Mouse (Mus musculus) thymus, adult 2 months (tissue): Measurements from ENCODE around the gene Olfr876. TPM values are rescaled to one million over a fixed set of nuclear protein-coding genes. Genes with fewer than 3 reads are reported as not detected.

Experiments used
- DNase-seq: peaks from one replicate; pipeline ENCODE4 v3.0.0; 2021
- H3K27ac ChIP-seq: fragments of 200-500 bp; 2 replicates; pipeline ENCODE4 v1.5.1; 2012; ENCODE audit warnings: low read length, control low read depth; ENCODE audit not compliant: control insufficient read depth, insufficient read depth
- H3K27me3 ChIP-seq: fragments of 200-500 bp; 2 replicates; pipeline ENCODE4 v1.6.1; 2012; ENCODE audit warnings: mild to moderate bottlenecking, low read length, moderate library complexity, mixed read lengths; ENCODE audit not compliant: control insufficient read depth, insufficient read depth
- H3K36me3 ChIP-seq: fragments of 200-500 bp; 2 replicates; pipeline ENCODE4 v1.6.1; 2012; ENCODE audit warnings: mild to moderate bottlenecking, low read length, moderate library complexity; ENCODE audit not compliant: control insufficient read depth, insufficient read depth
- H3K4me1 ChIP-seq: fragments of 200-500 bp; replicated peaks from 2 replicates; pipeline ENCODE4 v1.6.1; 2012; ENCODE audit warnings: low read length; ENCODE audit not compliant: control insufficient read depth, insufficient read depth
- H3K4me3 ChIP-seq: fragments of 200-500 bp; 2 replicates; pipeline ENCODE4 v1.5.1; 2012; ENCODE audit warnings: mild to moderate bottlenecking, low read length, control low read depth, moderate library complexity; ENCODE audit not compliant: control insufficient read depth, insufficient read depth
- CTCF ChIP-seq: fragments of 200-500 bp; IDR thresholded peaks from 2 replicates; pipeline ENCODE4 v1.5.1; 2012; ENCODE audit warnings: mild to moderate bottlenecking, control low read depth, low read length, moderate library complexity, borderline replicate concordance; ENCODE audit not compliant: control insufficient read depth, poor library complexity, insufficient read depth; ENCODE audit errors: extremely low read depth
- POLR2A ChIP-seq: fragments of 200-500 bp; IDR thresholded peaks from 2 replicates; pipeline ENCODE4 v1.6.1; 2012; ENCODE audit warnings: mild to moderate bottlenecking, low read length, control low read depth, moderate library complexity; ENCODE audit not compliant: control insufficient read depth, poor library complexity, insufficient read depth; ENCODE audit errors: extremely low read depth
- WGBS: fragments of 180-500 bp; shearing (Covaris S2); methylation state at CpG from one replicate; pipeline ENCODE4 v1.1.7; 2018; 5-methylcytosine and 5-hydroxymethylcytosine counted together
- polyA plus RNA-seq: library from polyadenylated mRNA; depleted of rRNA; stranded (reverse); fragments of >200 nt; gene quantifications from 2 replicates; pipeline ENCODE4 v1.2.3, GENCODE M21; 2012

The Olfr876 gene
- polyA plus RNA-seq, 1 experiment: not detected

GRCm38 (mm10) chr9:37786411-37786810 lies 16.4 kb upstream of the Olfr876 start:
- no peaks in the 10 kb centered on the region for H3K27me3 ChIP-seq
- no peak overlapping the region for H3K27ac ChIP-seq
- 61% methylated on average over 2 of the region's 2 CpGs for WGBS
- no peaks in the 10 kb centered on the region for H3K4me1 ChIP-seq
- no peak overlapping the region for H3K4me3 ChIP-seq
- no peaks in the 10 kb centered on the region for H3K36me3 ChIP-seq
- no peak for TF ChIP-seq CTCF
- TF ChIP-seq POLR2A: no peak
- no peak for DNase-seq

- no peak for TF ChIP-seq POLR2A
- no peak for TF ChIP-seq CTCF
- Histone ChIP-seq H3K36me3 (no peaks in the 10 kb centered on the region), H3K27ac (no peak overlapping the region), H3K4me3 (no peak overlapping the region), H3K27me3 (no peaks in the 10 kb centered on the region), H3K4me1 (no peaks in the 10 kb centered on the region)
- no peak for DNase-seq
- 93% methylated on average over 4 of the region's 4 CpGs for WGBS
Measured at GRCm38 (mm10) chr9:37802055-37802454, 776 bp upstream of the Olfr876 start.

GRCm38 (mm10) chr9:37807235-37807634 lies 4.4 kb downstream of the Olfr876 start:
- Histone ChIP-seq H3K27ac (no peak overlapping the region), H3K4me1 (no peaks in the 10 kb centered on the region), H3K36me3 (no peaks in the 10 kb centered on the region), H3K4me3 (no peak overlapping the region), H3K27me3 (no peaks in the 10 kb centered on the region)
- TF ChIP-seq CTCF: no peak
- no peak for DNase-seq

DNA sequence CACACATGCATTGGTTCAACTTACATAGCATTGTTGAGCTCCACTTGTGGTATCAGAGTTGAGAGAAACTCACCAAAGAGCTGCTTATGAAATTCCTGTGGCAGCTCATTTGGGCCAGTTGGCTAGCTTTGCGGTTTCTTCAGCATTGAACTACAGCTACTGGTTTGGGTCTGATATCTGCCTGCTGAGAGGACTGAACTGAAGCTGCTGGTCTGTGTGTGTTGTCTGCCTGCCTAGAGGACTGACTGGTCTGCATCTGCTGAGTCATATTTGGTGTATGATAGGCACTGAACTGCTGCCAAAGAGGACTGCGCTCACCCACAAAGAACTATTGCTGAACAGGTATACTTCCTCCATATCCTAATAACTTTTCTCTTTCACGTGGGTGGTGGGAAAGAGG lies 5.6 kb downstream of the Olfr876 start:
- H3K4me3 ChIP-seq: no peak overlapping the region
- 64% methylated on average over 3 of the region's 3 CpGs for WGBS
- DNase-seq: no peak
- TF ChIP-seq POLR2A (no peak), CTCF (no peak)
- H3K36me3 ChIP-seq: no peaks in the 10 kb centered on the region
- H3K27me3 ChIP-seq: no peaks in the 10 kb centered on the region
- no peak overlapping the region for H3K27ac ChIP-seq
- no peaks in the 10 kb centered on the region for H3K4me1 ChIP-seq

GRCm38 (mm10) chr9:37808976-37809375 lies 6.1 kb downstream of the Olfr876 start:
- no peak overlapping the region for H3K27ac ChIP-seq
- TF ChIP-seq POLR2A (no peak), CTCF (no peak)
- H3K36me3 ChIP-seq: no peaks in the 10 kb centered on the region
- no peaks in the 10 kb centered on the region for H3K4me1 ChIP-seq
- 89% methylated on average over 2 of the region's 2 CpGs for WGBS
- no peak for DNase-seq
- no peaks in the 10 kb centered on the region for H3K27me3 ChIP-seq
- no peak overlapping the region for H3K4me3 ChIP-seq

DNA sequence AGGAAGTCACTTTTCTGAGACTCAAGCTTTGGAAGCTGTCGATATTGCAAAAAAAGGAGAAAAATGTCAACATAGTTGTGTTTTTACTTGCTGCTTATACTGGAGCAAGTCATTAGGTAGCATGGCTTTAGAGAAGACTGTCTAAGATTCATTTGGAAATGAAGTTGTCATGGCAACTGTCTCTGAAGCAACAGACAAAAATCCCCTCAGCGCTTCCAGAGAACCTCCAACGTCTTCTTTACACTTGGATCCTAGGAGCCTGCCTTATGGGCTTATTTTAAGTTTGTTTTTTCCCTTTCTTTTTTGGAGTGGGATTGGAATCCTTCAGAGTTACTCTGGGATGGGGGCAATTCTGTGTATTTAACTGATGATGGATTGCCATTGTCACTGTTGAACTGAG lies 11.9 kb downstream of the Olfr876 start:
- WGBS: 90% methylated on average over 3 of the region's 3 CpGs
- Histone ChIP-seq H3K27me3 (no peaks in the 10 kb centered on the region), H3K4me3 (no peak overlapping the region), H3K4me1 (no peaks in the 10 kb centered on the region), H3K27ac (no peak overlapping the region), H3K36me3 (no peaks in the 10 kb centered on the region)
- TF ChIP-seq POLR2A (no peak), CTCF (no peak)
- no peak for DNase-seq

- H3K36me3 ChIP-seq: no peaks in the 10 kb centered on the region
- no peak overlapping the region for H3K4me3 ChIP-seq
- no peak for DNase-seq
- no peaks in the 10 kb centered on the region for H3K4me1 ChIP-seq
- H3K27me3 ChIP-seq: no peaks in the 10 kb centered on the region
- no peak overlapping the region for H3K27ac ChIP-seq
- TF ChIP-seq POLR2A (no peak), CTCF (no peak)
Measured at GRCm38 (mm10) chr9:37829881-37830280, 27.1 kb downstream of the Olfr876 start.
